Mouse (Mus musculus): Measurements from ENCODE around the gene Cttn.
A peak's percentile ranks its signal among the peaks of the same experiment; 100 is the strongest.

Cttn gene

GRCm38 (mm10) chr7:144470545-144471059, at the start of gene Cttn:
Cttn (minus strand) TSS chr7:144471009.
- peak; percentile 67 for DNase-seq (ENCODE audit: low read depth)

GRCm38 (mm10) chr7:144519852-144520251, 49.0 kb upstream of the Cttn start:
- DNase-seq (ENCODE audit: low read depth) = no peak

- no peak for DNase-seq (ENCODE audit: low read depth)
Measured at GRCm38 (mm10) chr7:144516711-144517110, 45.9 kb upstream of the Cttn start.

- no peak for DNase-seq (ENCODE audit: low read depth)
Measured at GRCm38 (mm10) chr7:144509090-144509489, 38.3 kb upstream of the Cttn start.

- no peak for DNase-seq (ENCODE audit: low read depth)
Measured at GRCm38 (mm10) chr7:144506807-144507206, 36.0 kb upstream of the Cttn start.

GRCm38 (mm10) chr7:144503959-144504358, 33.1 kb upstream of the Cttn start:
- DNase-seq (ENCODE audit: low read depth) = no peak

GRCm38 (mm10) chr7:144492931-144493330, 22.1 kb upstream of the Cttn start:
- DNase-seq (ENCODE audit: low read depth) = no peak

- DNase-seq (ENCODE audit: low read depth) = no peak
Measured at GRCm38 (mm10) chr7:144490201-144490873, 19.5 kb upstream of the Cttn start.

GRCm38 (mm10) chr7:144489067-144489774, 18.4 kb upstream of the Cttn start:
- no peak for DNase-seq (ENCODE audit: low read depth)

- DNase-seq (ENCODE audit: low read depth) = peak; percentile 30
Measured at GRCm38 (mm10) chr7:144480314-144480713, 9.5 kb upstream of the Cttn start.

GRCm38 (mm10) chr7:144479569-144479968, 8.8 kb upstream of the Cttn start:
- DNase-seq (ENCODE audit: low read depth) = no peak

GRCm38 (mm10) chr7:144475741-144476140, 4.9 kb upstream of the Cttn start:
- no peak for DNase-seq (ENCODE audit: low read depth)

GRCm38 (mm10) chr7:144473486-144473885, 2.7 kb upstream of the Cttn start:
- no peak for DNase-seq (ENCODE audit: low read depth)

- DNase-seq (ENCODE audit: low read depth) = no peak
Measured at GRCm38 (mm10) chr7:144471103-144471502, 294 bp upstream of the Cttn start.

- no peak for DNase-seq (ENCODE audit: low read depth)
Measured at GRCm38 (mm10) chr7:144469908-144470544, 783 bp downstream of the Cttn start.

GRCm38 (mm10) chr7:144469181-144469641, 1.6 kb downstream of the Cttn start:
- DNase-seq (ENCODE audit: low read depth) = peak; percentile 49

GRCm38 (mm10) chr7:144468741-144469140, 2.1 kb downstream of the Cttn start:
- no peak for DNase-seq (ENCODE audit: low read depth)

GRCm38 (mm10) chr7:144462577-144462976, 8.2 kb downstream of the Cttn start:
- no peak for DNase-seq (ENCODE audit: low read depth)

GRCm38 (mm10) chr7:144461246-144461902, 9.4 kb downstream of the Cttn start:
- DNase-seq (ENCODE audit: low read depth) = no peak

- no peak for DNase-seq (ENCODE audit: low read depth)
Measured at GRCm38 (mm10) chr7:144458881-144459280, 11.9 kb downstream of the Cttn start.

- no peak for DNase-seq (ENCODE audit: low read depth)
Measured at GRCm38 (mm10) chr7:144450661-144451060, 20.1 kb downstream of the Cttn start.
